Mouse (Mus musculus): ENCODE data around the gene Gm5475. TPM values are rescaled to one million over a fixed set of nuclear protein-coding genes. Genes with fewer than 3 reads are reported as not detected.

Gene Gm5475
- total and polyA plus RNA-seq, 3 experiments, result not detected

GRCm38 (mm10) chr15:100463712-100464111 is 41.8 kb downstream of the Gm5475 start:
- no peak overlapping the region for H3K4me2 ChIP-seq (ENCODE audit: insufficient read depth, low read depth, poor library complexity, severe bottlenecking)
- no peaks in the 10 kb centered on the region for H3K79me2 ChIP-seq (replicated peaks; ENCODE audit: control insufficient read depth, extremely low read depth, insufficient read depth, poor library complexity, severe bottlenecking)
- H3K9ac ChIP-seq (ENCODE audit: insufficient read depth, low read depth), result no peak overlapping the region
- H3K9me3 ChIP-seq (replicated peaks; ENCODE audit: low read length), result no peaks in the 10 kb centered on the region
- TF ChIP-seq ZKSCAN1 (IDR thresholded peaks at IDR 0.05; ENCODE audit: borderline replicate concordance, low read depth, low read length) (no peak), CHD2 (IDR thresholded peaks at IDR 0.05; ENCODE audit: low read length) (no peak), SMC3 (IDR thresholded peaks at IDR 0.05; ENCODE audit: low read depth, low read length) (peak; percentile 58), MEF2A (IDR thresholded peaks at IDR 0.05; ENCODE audit: borderline replicate concordance, low read depth, low read length) (no peak), UBTF (IDR thresholded peaks at IDR 0.05; ENCODE audit: low read depth, low read length) (no peak), MYC (IDR thresholded peaks at IDR 0.05; ENCODE audit: low read depth, low read length) (no peak), ETS1 (conservative IDR thresholded peaks at IDR 0.05; ENCODE audit: low read depth, low read length) (no peak), IRF4 (IDR thresholded peaks at IDR 0.05; ENCODE audit: low read depth, low read length) (no peak), USF1 (IDR thresholded peaks at IDR 0.05; ENCODE audit: low read depth, low read length) (no peak), NELFE (IDR thresholded peaks at IDR 0.05; ENCODE audit: low read depth, low read length) (no peak), TCF12 (IDR thresholded peaks at IDR 0.05; ENCODE audit: low read depth, low read length) (no peak), EP300 (IDR thresholded peaks at IDR 0.05; ENCODE audit: low read length) (no peak), KAT2A (IDR thresholded peaks at IDR 0.05; ENCODE audit: insufficient replicate concordance, low read length) (no peak), MXI1 (IDR thresholded peaks at IDR 0.05; ENCODE audit: low read depth, low read length) (no peak), TBP (conservative IDR thresholded peaks at IDR 0.05; ENCODE audit: low read depth, low read length) (no peak), ELF1 (IDR thresholded peaks at IDR 0.05; ENCODE audit: low read depth, low read length) (no peak), MAZ (IDR thresholded peaks at IDR 0.05; ENCODE audit: low read depth, low read length) (no peak), ZMIZ1 (IDR thresholded peaks at IDR 0.05; ENCODE audit: low read depth, low read length) (no peak), CHD1 (IDR thresholded peaks at IDR 0.05; ENCODE audit: low read depth, low read length) (no peak), JUN (IDR thresholded peaks at IDR 0.05; ENCODE audit: insufficient read depth, low read depth, low read length) (no peak), CTCF (conservative IDR thresholded peaks at IDR 0.05 in 1 of 2, IDR thresholded peaks at IDR 0.05 in 1 of 2; ENCODE audit: low read depth in 2 of 2, low read length in 2 of 2) (peak; percentile 63 to 77), E2F4 (IDR thresholded peaks at IDR 0.05; ENCODE audit: insufficient replicate concordance, low read depth, low read length) (no peak), ZC3H11A (IDR thresholded peaks at IDR 0.05; ENCODE audit: low read depth, low read length) (no peak), RCOR1 (conservative IDR thresholded peaks at IDR 0.05; ENCODE audit: low read depth, low read length) (no peak), RAD21 (IDR thresholded peaks at IDR 0.05; ENCODE audit: low read depth, low read length) (peak; percentile 60), PAX5 (IDR thresholded peaks at IDR 0.05; ENCODE audit: low read length) (no peak)
- H3K27me3 ChIP-seq (replicated peaks), result peaks cover 2% of the 10 kb centered on the region
- peak; percentile 74 for DNase-seq (ENCODE audit: extremely low read depth)
- no peak overlapping the region for H3K4me3 ChIP-seq (replicated peaks in 1 of 3; ENCODE audit: low read depth in 2 of 3, low read length in 2 of 3, poor library complexity in 1 of 3)
- H3K4me1 ChIP-seq (ENCODE audit: control insufficient read depth in 1 of 2, insufficient read depth in 2 of 2), result peaks cover 11 to 26% of the 10 kb centered on the region in 2 experiments
- H3K27ac ChIP-seq (ENCODE audit: insufficient read depth, low read depth), result no peak overlapping the region
- in situ Hi-C loops (cut with MboI; ENCODE audit: low pct_ligation_motif_present, low pct_unique_long_range_greater_than_20kb, low sequenced_read_pairs) (loop anchor here (5.0 kb wide), 3 partner anchors 149 to 289 kb away; no protein-coding TSS in a partner anchor), dilution Hi-C loops (cut with MboI; ENCODE audit: extremely low pct_ligation_motif_present, extremely low pct_unique_long_range_greater_than_20kb, low sequenced_read_pairs) (no loop called here)
- no peaks in the 10 kb centered on the region for H3K36me3 ChIP-seq (replicated peaks in 1 of 2; ENCODE audit: control insufficient read depth in 1 of 2, insufficient read depth in 1 of 2, low read length in 1 of 2)
